Mouse (Mus musculus) hindbrain, embryonic 10.5 days (tissue): ENCODE results near the gene Polr2b. TPM values are rescaled to one million over a fixed set of nuclear protein-coding genes. Genes with fewer than 3 reads are reported as not detected.

ENCODE experiments used
- DNase-seq: peaks from one replicate; pipeline ENCODE4 v3.0.0-alpha.2; 2017; ENCODE audit warnings: low spot score
- H3K27ac ChIP-seq: fragments of 300-500 bp; sonication (generic); 2 replicates; pipeline ENCODE4 v1.5.1; 2016; ENCODE audit warnings: mild to moderate bottlenecking, moderate library complexity
- H3K27me3 ChIP-seq: fragments of 300-500 bp; sonication (generic); 2 replicates; pipeline ENCODE4 v1.6.1; 2016; ENCODE audit warnings: mild to moderate bottlenecking; ENCODE audit not compliant: poor library complexity, insufficient read depth, severe bottlenecking
- H3K36me3 ChIP-seq: fragments of 300-500 bp; sonication (generic); 2 replicates; pipeline ENCODE4 v1.6.1; 2016; ENCODE audit warnings: mild to moderate bottlenecking, moderate library complexity
- H3K4me1 ChIP-seq: fragments of 300-500 bp; sonication (generic); replicated peaks from 2 replicates; pipeline ENCODE4 v1.6.1; 2016; ENCODE audit warnings: mild to moderate bottlenecking
- H3K4me3 ChIP-seq: fragments of 300-500 bp; sonication (generic); 2 replicates; pipeline ENCODE4 v1.5.1; 2016; ENCODE audit warnings: mild to moderate bottlenecking, moderate library complexity
- H3K9me3 ChIP-seq: fragments of 300-500 bp; sonication (generic); 2 replicates; pipeline ENCODE4 v1.6.1; 2016; ENCODE audit warnings: mild to moderate bottlenecking, moderate library complexity
- WGBS: fragments of 180-500 bp; shearing (Covaris S2); methylation state at CpG from one replicate; pipeline ENCODE4 v1.1.7; 2016; 5-methylcytosine and 5-hydroxymethylcytosine counted together
- polyA plus RNA-seq: library from polyadenylated mRNA; unstranded; fragments of >200 nt; fragmentation: Nextera tagmentation; extraction: Ambion mirVana; gene quantifications from 2 replicates; pipeline ENCODE4 v1.2.1, GENCODE M21; 2016

The Polr2b gene
- polyA plus RNA-seq, 1 experiment from 2014 or later = 71.6 TPM

DNA sequence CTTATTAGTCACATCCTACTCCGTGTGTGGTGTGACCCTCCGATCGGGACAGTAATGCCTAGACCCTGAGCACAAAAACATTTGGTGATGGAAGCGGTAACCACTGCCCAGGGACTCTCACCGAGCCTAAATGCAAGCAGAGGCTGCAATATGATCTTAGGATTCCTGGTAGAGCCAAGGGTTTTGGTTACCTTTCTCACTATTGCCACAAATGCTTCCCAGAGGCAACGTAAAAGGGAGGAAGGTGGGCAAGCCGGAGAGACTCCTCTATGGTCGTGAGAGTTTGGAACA is 77.4 kb downstream of the Polr2b start:
- no peak overlapping the region for H3K27ac ChIP-seq
- WGBS = 88% methylated on average over 8 of the region's 8 CpGs
- H3K4me1 ChIP-seq = no peaks in the 10 kb centered on the region
- no peak for DNase-seq
- H3K4me3 ChIP-seq = no peak overlapping the region
- H3K27me3 ChIP-seq = no peaks in the 10 kb centered on the region
- H3K36me3 ChIP-seq = no peaks in the 10 kb centered on the region
- H3K9me3 ChIP-seq = no peaks in the 10 kb centered on the region

DNA sequence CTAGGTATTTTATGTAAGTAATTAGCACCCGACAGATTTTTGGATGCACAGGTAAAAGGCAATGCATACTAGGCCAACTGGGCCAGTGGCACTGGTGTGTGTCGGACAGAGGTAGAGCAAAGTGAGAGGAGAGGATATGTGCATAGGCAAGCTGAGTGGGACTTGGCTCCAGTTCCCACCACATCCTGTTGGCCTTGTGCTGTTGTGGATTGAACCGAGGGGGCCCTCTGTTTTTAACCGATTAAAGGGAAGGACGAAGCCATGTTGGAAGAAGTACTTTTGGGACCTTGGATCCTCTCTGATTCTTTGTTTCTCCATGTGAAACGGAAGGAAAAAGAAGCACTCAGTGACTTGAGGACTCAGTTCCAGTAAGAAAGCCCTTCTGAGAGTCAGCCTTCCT is 78.4 kb downstream of the Polr2b start:
- no peak for DNase-seq
- no peaks in the 10 kb centered on the region for H3K9me3 ChIP-seq
- no peaks in the 10 kb centered on the region for H3K36me3 ChIP-seq
- WGBS = 87% methylated on average over 6 of the region's 6 CpGs
- H3K27me3 ChIP-seq = no peaks in the 10 kb centered on the region
- H3K4me3 ChIP-seq = no peak overlapping the region
- no peaks in the 10 kb centered on the region for H3K4me1 ChIP-seq
- H3K27ac ChIP-seq = no peak overlapping the region

DNA sequence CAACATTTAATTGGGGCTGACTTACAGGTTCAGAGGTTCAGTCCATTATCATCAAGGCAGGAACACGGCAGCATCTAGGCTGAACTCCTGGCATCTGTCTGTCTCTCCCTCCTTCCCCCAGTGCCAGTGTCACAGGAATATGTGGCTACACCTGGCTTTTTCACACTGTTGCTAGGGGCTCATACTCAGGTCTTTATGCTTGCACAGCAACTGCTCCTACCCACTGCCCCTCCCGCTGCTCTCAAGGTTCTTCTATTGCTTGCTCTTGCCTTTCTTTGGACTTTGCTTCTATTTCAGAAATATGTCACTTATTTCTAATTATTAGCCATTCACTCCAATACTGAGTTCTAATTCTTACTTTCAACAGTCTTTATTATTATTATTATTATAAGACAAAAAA is 80.3 kb downstream of the Polr2b start:
- H3K4me1 ChIP-seq = peaks cover 8% of the 10 kb centered on the region
- no peaks in the 10 kb centered on the region for H3K27me3 ChIP-seq
- H3K9me3 ChIP-seq = no peaks in the 10 kb centered on the region
- no peak overlapping the region for H3K27ac ChIP-seq
- DNase-seq = no peak
- no peaks in the 10 kb centered on the region for H3K36me3 ChIP-seq
- 83% methylated on average over 2 of the region's 2 CpGs for WGBS
- no peak overlapping the region for H3K4me3 ChIP-seq

DNA sequence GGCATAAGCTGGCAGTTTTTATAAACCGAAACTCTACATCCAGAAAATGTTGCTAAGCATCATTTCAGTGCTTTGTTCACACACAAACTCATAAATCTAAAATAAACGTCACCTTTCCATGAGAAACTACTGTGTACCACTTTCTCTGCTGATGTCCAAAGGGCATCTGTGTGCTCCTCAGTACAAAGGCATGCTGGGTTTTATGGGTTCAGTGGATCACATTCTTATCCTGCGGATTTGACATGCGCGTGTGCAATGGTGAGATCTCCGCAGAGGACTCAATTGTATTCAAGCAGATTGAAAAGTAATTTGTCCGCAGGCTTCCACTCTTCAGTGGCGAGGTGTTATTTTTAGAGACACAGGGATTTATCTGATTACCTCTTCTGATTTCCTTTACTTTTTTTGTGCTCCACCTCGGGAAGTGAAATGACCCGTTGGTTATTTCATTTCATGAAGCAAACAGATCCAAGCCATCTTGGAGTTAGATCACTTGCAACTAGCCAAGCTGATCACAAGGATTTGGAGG is 83.2 kb downstream of the Polr2b start:
- no peak overlapping the region for H3K27ac ChIP-seq
- 91% methylated on average over 10 of the region's 10 CpGs for WGBS
- H3K4me3 ChIP-seq = no peak overlapping the region
- peaks cover 20% of the 10 kb centered on the region for H3K4me1 ChIP-seq
- no peaks in the 10 kb centered on the region for H3K9me3 ChIP-seq
- no peak for DNase-seq
- H3K27me3 ChIP-seq = no peaks in the 10 kb centered on the region
- H3K36me3 ChIP-seq = no peaks in the 10 kb centered on the region

DNA sequence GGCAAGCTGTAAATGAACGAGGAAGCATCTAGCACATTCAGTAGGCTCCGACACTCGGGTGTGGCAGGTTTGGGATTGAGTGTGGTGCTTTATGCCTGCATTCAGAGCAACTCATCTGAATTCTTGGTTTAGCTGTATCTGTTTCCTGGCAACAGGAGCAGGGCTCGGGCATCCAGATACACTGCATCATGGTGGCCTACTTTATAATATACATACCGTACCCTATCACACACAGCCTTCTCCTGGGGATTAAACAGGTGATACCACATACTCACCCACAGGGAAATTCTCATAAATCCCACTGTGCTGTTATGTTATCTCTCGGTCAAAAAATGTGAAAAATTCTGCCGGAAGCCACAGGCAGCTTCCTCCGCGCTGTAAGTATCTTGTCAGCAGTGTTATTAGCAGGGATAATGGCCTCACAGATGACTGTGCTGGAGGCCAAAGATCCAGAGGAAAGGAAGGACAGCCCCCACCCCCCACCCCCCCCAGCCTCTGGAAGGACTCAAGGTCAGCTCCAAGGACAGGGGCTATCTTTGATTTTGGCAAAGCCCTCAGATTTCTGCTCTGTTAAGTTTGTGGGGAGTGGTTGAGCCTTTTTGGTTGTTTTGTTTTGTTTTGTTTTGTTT is 84.2 kb downstream of the Polr2b start:
- Histone ChIP-seq H3K4me3 (no peak overlapping the region), H3K27me3 (no peaks in the 10 kb centered on the region), H3K36me3 (no peaks in the 10 kb centered on the region), H3K27ac (no peak overlapping the region), H3K9me3 (no peaks in the 10 kb centered on the region), H3K4me1 (peaks cover 30% of the 10 kb centered on the region)
- no peak for DNase-seq
- 70% methylated on average over 9 of the region's 9 CpGs for WGBS

DNA sequence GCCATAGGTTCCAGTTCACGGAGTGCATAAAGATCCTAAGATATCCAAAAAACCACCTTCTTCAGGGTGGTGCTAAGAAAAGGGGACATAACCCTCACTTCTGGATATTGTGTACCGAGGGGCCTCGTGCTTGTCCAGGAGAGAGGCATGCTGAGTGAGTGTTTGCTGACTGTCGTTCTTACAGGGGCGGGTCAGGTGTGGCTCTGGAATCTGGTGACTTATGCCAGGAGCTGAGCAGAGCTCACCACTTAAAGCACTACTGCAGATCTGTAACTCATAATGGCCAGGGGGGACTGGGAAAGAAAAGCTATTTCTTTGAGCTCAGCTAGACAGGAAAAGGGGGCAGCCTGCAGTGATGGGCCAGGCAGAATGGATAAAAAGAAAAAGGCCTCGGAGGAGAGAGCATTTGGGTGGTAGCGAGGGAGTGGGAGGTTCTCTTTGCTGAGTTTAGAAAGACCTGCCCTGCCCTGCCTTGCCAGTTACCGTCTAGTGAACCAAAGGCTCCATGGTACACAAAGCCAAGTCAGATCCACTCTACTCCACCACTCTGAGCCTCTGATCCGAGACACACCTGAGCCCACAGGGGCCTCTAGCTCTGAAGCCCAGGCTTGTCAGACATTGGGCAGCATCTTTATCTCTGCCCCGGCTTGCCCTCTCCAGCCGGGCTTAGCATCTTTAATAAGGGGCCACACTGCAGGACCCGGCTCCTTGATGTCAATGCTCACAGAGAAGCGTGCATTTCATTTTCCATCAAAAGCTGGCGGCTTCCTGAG is 88.5 kb downstream of the Polr2b start:
- DNase-seq = no peak
- WGBS = 64% methylated on average over 14 of the region's 14 CpGs
- no peak overlapping the region for H3K27ac ChIP-seq

More for the DNA sequence above, 88.5 kb downstream of the Polr2b start:
- Histone ChIP-seq H3K27me3 (no peaks in the 10 kb centered on the region), H3K4me1 (peaks cover 35% of the 10 kb centered on the region), H3K9me3 (no peaks in the 10 kb centered on the region), H3K4me3 (no peak overlapping the region), H3K36me3 (no peaks in the 10 kb centered on the region)

Other genes with a start within 250 kb of the Polr2b start
- 0.20 and 0.34 TPM in 2 replicates for gene Hopx, start 195.0 kb upstream of the Polr2b start, polyA plus RNA-seq
- 0.50 and 0.52 TPM in 2 replicates for gene Spink2, start 98.7 kb upstream of the Polr2b start, polyA plus RNA-seq
- 17.1 and 22.8 TPM in 2 replicates for gene Rest, start 44.7 kb upstream of the Polr2b start, polyA plus RNA-seq
- gene Noa1, start 63 bp upstream of the Polr2b start, polyA plus RNA-seq = 35.9 and 39.6 TPM in 2 replicates
- gene Igfbp7, start 97.9 kb downstream of the Polr2b start, polyA plus RNA-seq = 8.0 and 25.9 TPM in 2 replicates